Mouse (Mus musculus) heart, postnatal 0 days (tissue): ENCODE data around the gene Kbtbd3. TPM values are rescaled to one million over a fixed set of nuclear protein-coding genes. Genes with fewer than 3 reads are reported as not detected.
A peak's percentile ranks its signal among the peaks of the same experiment; 100 is the strongest.

Source experiments
- ATAC-seq: fragments of 200-750 bp; cut with Nextera tagmentation; 2 replicates; pipeline ENCODE4 v1.8.0; 2017; ENCODE audit warnings: low read depth, moderate number of reproducible peaks, moderate library complexity; ENCODE audit not compliant: insufficient read depth
- DNase-seq: peaks from one replicate; pipeline ENCODE4 v3.0.0-alpha.2; 2016; ENCODE audit warnings: low spot score
- H3K27ac ChIP-seq: fragments of 300-500 bp; sonication (generic); 2 replicates; pipeline ENCODE4 v1.5.1; 2014; ENCODE audit warnings: low read depth, mild to moderate bottlenecking
- H3K27me3 ChIP-seq: fragments of 300-500 bp; sonication (generic); 2 replicates; pipeline ENCODE4 v1.6.1; 2014; ENCODE audit warnings: low read length, mixed read lengths; ENCODE audit not compliant: control insufficient read depth, insufficient read depth
- H3K36me3 ChIP-seq: fragments of 300-500 bp; sonication (generic); replicated peaks from 2 replicates; pipeline ENCODE4 v1.6.1; 2014; ENCODE audit warnings: low read length, mixed read lengths; ENCODE audit not compliant: control insufficient read depth, insufficient read depth
- H3K4me1 ChIP-seq: fragments of 300-500 bp; sonication (generic); 2 replicates; pipeline ENCODE4 v1.6.1; 2014; ENCODE audit warnings: antibody characterized with exemption; ENCODE audit not compliant: control insufficient read depth, insufficient read depth
- H3K4me2 ChIP-seq: fragments of 300-500 bp; sonication (generic); 2 replicates; pipeline ENCODE4 v1.6.1; 2014; ENCODE audit warnings: low read depth, mild to moderate bottlenecking, low read length, moderate library complexity
- H3K4me3 ChIP-seq: fragments of 300-500 bp; sonication (generic); 2 replicates; pipeline ENCODE4 v1.5.1; 2014; ENCODE audit warnings: low read depth, low read length
- H3K9ac ChIP-seq: fragments of 300-500 bp; sonication (generic); replicated peaks from 2 replicates; pipeline ENCODE4 v1.6.1; 2014; ENCODE audit warnings: low read depth, low read length, mixed read lengths
- H3K9me3 ChIP-seq: fragments of 300-500 bp; sonication (generic); replicated peaks from 2 replicates; pipeline ENCODE4 v1.6.1; 2016; ENCODE audit warnings: low read length; ENCODE audit not compliant: control insufficient read depth
- CTCF ChIP-seq: IDR thresholded peaks from 2 replicates; pipeline ENCODE4 v1.5.1; 2016; ENCODE audit warnings: antibody characterized with exemption, control low read depth, low read depth
- EP300 ChIP-seq: IDR thresholded peaks from 2 replicates; pipeline ENCODE4 v1.6.1; 2016; ENCODE audit warnings: antibody characterized with exemption, low read depth
- WGBS: fragments of 180-500 bp; shearing (Covaris S2); extraction: QIAGEN DNeasy Blood & Tissue Kit; methylation state at CpG from one replicate; pipeline ENCODE4 v1.1.7; 2014; 5-methylcytosine and 5-hydroxymethylcytosine counted together
- microRNA-seq: library from miRNA; unstranded; fragments of <30 nt; microRNA quantifications from one replicate; pipeline ENCODE4, GENCODE M21; 2016
- polyA plus RNA-seq: library from polyadenylated mRNA; unstranded; fragments of >200 nt; fragmentation: Nextera tagmentation; extraction: Ambion mirVana; gene quantifications from 2 replicates; pipeline ENCODE4 v1.2.1, GENCODE M21; 2015
- total RNA-seq: library from RNA; depleted of rRNA; stranded (reverse); fragments of >200 nt; gene quantifications from 2 replicates; pipeline ENCODE4 v1.2.3, GENCODE M21; 2014; ENCODE audit warnings: low replicate concordance; rRNA removed

The Kbtbd3 gene
- total and polyA plus RNA-seq, 2 experiments from 2014 or later, result 1.6 to 16.9 TPM

DNA sequence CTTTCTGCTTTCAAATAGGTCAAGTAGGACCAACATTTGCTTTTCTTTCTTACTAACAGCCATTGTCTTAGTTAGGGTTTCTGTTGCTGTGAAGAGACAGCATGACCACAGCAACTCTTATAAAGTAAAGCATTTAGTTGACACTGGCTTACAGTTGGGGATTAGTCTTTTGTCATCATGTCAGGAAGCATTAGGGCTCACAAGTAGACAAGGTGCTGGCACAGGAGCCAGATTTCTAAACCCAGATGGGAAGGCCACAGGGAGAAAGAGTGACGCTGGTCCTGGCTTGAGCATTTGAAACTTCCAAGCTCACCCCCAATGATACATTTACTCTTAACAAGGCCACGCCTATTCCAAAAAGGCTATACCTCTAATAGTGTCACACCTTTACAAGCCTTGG is 6.1 kb downstream of the Kbtbd3 start:
- no peaks in the 10 kb centered on the region for H3K27me3 ChIP-seq
- WGBS, result 81% methylated on average over 2 of the region's 2 CpGs

DNA sequence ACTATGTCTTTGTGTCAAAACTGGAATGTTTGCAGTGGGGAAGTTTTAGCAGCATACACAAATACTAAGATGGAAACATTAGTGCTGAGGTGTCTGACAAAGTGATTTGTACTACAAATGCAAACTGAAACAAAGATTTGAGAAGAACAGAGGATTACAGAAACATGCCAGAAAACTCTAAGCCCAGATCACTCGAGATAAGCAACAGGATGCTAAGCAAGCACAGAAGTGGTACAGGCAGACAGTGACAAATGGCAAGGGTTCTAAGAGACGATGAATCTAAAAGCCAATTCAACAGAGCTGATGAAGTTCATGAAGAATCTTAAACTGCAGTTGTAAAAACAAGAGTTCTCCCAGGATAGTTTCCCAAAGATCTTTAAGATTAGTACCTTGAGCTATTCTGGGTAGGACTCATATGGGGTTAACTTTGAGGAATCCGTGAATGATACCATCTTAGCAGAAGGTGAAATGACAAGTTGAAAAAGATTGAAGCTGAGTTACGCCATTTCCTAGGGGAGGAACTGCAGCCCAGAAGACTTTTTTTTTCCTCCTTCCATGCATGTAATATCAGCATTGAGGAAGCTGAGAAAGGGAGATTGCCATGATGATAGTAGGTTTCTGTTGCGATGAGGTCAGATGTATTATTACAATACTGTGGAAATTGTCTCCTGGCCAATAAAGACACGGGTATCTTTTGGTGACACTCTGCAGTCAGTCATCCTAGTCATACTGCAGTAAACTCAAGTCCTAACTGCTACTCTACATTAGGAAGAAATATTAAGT is 9.5 kb downstream of the Kbtbd3 start:
- 78% methylated on average over 6 of the region's 6 CpGs for WGBS

More for the DNA sequence above, 6.1 kb downstream of the Kbtbd3 start:
- Histone ChIP-seq H3K4me2 (no peak overlapping the region), H3K4me1 (peaks cover 4% of the 10 kb centered on the region; the same call in 1 of the 2 replicates), H3K27ac (no peak overlapping the region), H3K4me3 (no peak overlapping the region), H3K9me3 (no peaks in the 10 kb centered on the region), H3K9ac (no peak overlapping the region), H3K36me3 (peaks cover 9% of the 10 kb centered on the region; the same call in 1 of the 2 replicates)
- ATAC-seq (no peak), DNase-seq (no peak)
- no peak for TF ChIP-seq CTCF
- TF ChIP-seq EP300, result no peak

DNA sequence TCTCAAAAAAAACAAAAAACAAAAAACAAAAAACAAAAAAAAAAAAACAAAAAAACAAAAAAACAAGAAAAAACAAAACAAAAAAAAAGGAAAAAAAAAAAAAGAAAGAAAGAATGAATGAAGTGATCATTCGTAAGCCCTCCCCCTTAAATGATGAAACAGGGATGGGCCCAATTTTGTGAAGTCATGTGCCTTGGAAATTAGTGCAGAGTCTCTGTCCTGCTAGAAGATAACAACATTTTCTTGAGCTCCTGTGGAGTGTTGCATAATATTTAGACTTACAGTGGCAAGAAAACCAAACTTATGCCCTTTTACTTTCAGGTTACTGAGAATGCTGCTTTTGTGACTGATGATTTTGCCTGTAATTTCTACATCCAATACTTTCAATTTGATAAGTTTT is 43.5 kb downstream of the Kbtbd3 start:
- no peak for ATAC-seq
- Histone ChIP-seq H3K4me2 (no peak overlapping the region), H3K4me3 (no peak overlapping the region), H3K36me3 (no peaks in the 10 kb centered on the region), H3K27ac (no peak overlapping the region), H3K27me3 (no peaks in the 10 kb centered on the region), H3K4me1 (no peaks in the 10 kb centered on the region), H3K9me3 (no peaks in the 10 kb centered on the region), H3K9ac (no peak overlapping the region)
- no peak for TF ChIP-seq EP300
- no peak for TF ChIP-seq CTCF
- 81% methylated on average over 1 of the region's 1 CpGs for WGBS
- no peak for DNase-seq

More for the DNA sequence above, 9.5 kb downstream of the Kbtbd3 start:
- TF ChIP-seq EP300, result no peak
- TF ChIP-seq CTCF, result no peak
- H3K4me2 ChIP-seq, result no peak overlapping the region
- H3K27ac ChIP-seq, result no peak overlapping the region
- H3K9ac ChIP-seq, result no peak overlapping the region
- H3K4me3 ChIP-seq, result no peak overlapping the region
- H3K36me3 ChIP-seq, result peaks cover 7% of the 10 kb centered on the region; the same call in 1 of the 2 replicates
- H3K27me3 ChIP-seq, result no peaks in the 10 kb centered on the region
- H3K4me1 ChIP-seq, result no peaks in the 10 kb centered on the region
- ATAC-seq (no peak), DNase-seq (no peak)
- no peaks in the 10 kb centered on the region for H3K9me3 ChIP-seq

DNA sequence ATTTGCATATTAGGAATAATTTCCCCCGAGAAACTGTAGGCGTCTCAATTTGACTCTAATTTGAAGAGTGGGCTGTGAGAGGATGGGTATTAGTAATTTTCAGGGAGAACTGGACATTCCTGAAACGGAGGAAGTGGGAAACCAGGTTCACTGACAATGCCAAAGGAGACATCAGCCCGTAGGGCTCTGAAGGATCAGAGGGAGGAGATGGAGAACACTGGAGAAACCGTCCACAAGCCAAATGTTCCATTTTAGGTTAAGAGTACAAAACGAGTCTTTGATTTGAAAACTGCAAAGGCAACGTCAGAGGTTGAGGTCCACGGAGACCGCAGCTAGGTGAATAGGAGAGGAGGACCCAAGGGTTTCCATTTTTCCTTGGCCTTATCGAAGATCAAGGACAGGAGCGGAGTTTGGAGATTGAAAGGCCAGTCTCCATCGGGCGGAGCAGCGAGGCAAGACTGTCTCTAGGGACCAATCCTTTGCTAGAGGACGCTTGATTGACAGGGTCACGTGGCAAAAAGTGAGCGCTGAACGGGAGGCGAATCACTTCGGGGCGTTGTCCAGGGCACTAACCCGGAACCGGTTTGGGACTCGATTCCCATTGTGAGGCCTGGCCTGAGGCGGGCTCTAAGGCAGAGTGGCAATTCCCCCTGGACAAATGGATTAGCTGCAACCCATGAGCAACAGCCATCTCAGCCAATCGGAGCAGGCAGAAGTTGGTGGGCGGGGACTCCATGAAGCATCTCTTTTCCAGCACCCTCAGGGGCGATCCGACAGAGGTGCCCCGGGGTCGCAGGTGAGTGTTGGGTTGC is 66.4 kb downstream of the Kbtbd3 start, which contains the start of gene Msantd4:
TSS of gene Msantd4 (plus strand) at position 735 of the 812 bp plus-strand sequence.
- no peaks in the 10 kb centered on the region for H3K9me3 ChIP-seq
- peak within 1 kb of the TSS; percentile 79 for H3K4me2 ChIP-seq
- no peak for TF ChIP-seq EP300
- TF ChIP-seq CTCF, result no peak
- peak; percentile 100 for DNase-seq
- peak within 1 kb of the TSS; percentile 60 for H3K9ac ChIP-seq
- 2% methylated on average over 31 of the region's 31 CpGs for WGBS
- H3K27me3 ChIP-seq, result no peaks in the 10 kb centered on the region
- peak; percentile 100 for ATAC-seq
- H3K4me3 ChIP-seq, result peak within 1 kb of the TSS; percentile 95
- peak within 1 kb of the TSS; percentile 80 for H3K27ac ChIP-seq
- H3K4me1 ChIP-seq, result peaks cover 28% of the 10 kb centered on the region
- no peaks in the 10 kb centered on the region; the same call in 1 of the 2 replicates for H3K36me3 ChIP-seq

DNA sequence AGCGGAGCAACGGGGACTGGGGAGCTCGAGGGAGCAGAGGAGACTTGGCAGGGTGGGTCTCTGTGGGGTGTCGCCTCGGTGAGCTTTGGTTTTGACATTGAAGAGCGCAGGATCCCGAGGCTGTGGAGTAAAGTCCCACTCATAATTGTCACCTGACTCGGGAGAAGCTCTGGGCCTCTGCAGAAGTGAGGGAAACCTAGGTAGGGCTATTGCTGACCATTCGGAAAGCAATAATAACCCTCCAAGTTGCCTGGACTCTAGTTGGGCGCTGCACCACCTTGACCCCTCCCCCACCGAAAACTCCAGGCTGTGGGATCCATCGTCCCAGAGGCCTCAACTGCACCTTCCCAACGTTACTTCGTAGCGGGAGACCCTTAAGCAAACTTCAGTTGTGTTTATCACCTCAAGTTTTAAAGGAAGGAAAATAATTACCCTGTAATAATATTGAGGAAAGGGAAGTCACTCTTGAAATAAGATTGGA is 67.0 kb downstream of the Kbtbd3 start:
- TF ChIP-seq CTCF (no peak), EP300 (no peak)
- ATAC-seq (peak; percentile 16), DNase-seq (no peak)
- Histone ChIP-seq H3K9ac (peak overlapping the region; percentile 60), H3K4me1 (peaks cover 29% of the 10 kb centered on the region), H3K4me3 (peak overlapping the region; percentile 95), H3K27me3 (no peaks in the 10 kb centered on the region), H3K9me3 (no peaks in the 10 kb centered on the region), H3K36me3 (no peaks in the 10 kb centered on the region; the same call in 1 of the 2 replicates), H3K27ac (peak overlapping the region; percentile 79), H3K4me2 (peak overlapping the region; percentile 79)
- under 1% methylated on average over 15 of the region's 15 CpGs for WGBS

Small RNA genes lying within 50 kb of the gene (microRNA-seq; reads per million reads assigned to microRNA genes)
- gene Gm22195, result not detected
- gene Gm23992, result not detected

Other genes starting within 250 kb of the Kbtbd3 start
- gene Aasdhppt, start 362 bp upstream of the Kbtbd3 start, total RNA-seq, result 14.0 and 17.5 TPM in 2 replicates
- gene Aasdhppt, start 362 bp upstream of the Kbtbd3 start, polyA plus RNA-seq, result 29.1 and 30.6 TPM in 2 replicates
- gene Msantd4, start 66.7 kb downstream of the Kbtbd3 start, total RNA-seq, result 11.7 and 32.0 TPM in 2 replicates
- gene Msantd4, start 66.7 kb downstream of the Kbtbd3 start, polyA plus RNA-seq, result 30.0 and 31.8 TPM in 2 replicates